Mouse (Mus musculus): ENCODE data around the gene Dusp2. TPM values are rescaled to one million over a fixed set of nuclear protein-coding genes. Genes with fewer than 3 reads are reported as not detected.
"Not testable (repeated sequence)": the region's sequence is repeated elsewhere in the genome, so short reads cannot be mapped to it uniquely, and the experiment has no call there.

The Dusp2 gene
- 5.6 and 5.9 TPM in 2 replicates for polyA plus RNA-seq (2015; fragmentation: Nextera tagmentation; extraction: Ambion mirVana)

GRCm38 (mm10) chr2:127335767-127336496 lies at the start of gene Dusp2:
TSS of gene Dusp2 (plus strand) at chr2:127336159.
- Histone ChIP-seq H3K4me3 (ENCODE audit: low read depth, low read length) (peak within 1 kb of the TSS; percentile 61), H3K27ac (ENCODE audit: low read depth) (peak within 1 kb of the TSS; percentile 67)
- peak; percentile 89 for DNase-seq

GRCm38 (mm10) chr2:127292250-127292649 lies 43.7 kb upstream of the Dusp2 start:
- Histone ChIP-seq H3K27ac (ENCODE audit: low read depth) (no peak overlapping the region), H3K9me3 (ENCODE audit: low read length) (no peaks in the 10 kb centered on the region), H3K27me3 (ENCODE audit: insufficient read depth, low read length) (no peaks in the 10 kb centered on the region), H3K4me1 (ENCODE audit: insufficient read depth) (no peaks in the 10 kb centered on the region), H3K4me3 (ENCODE audit: low read depth, low read length) (no peak overlapping the region), H3K36me3 (replicated peaks; ENCODE audit: insufficient read depth, low read length) (peaks cover 58% of the 10 kb centered on the region), H3K4me2 (ENCODE audit: low read depth, low read length) (no peak overlapping the region), H3K9ac (replicated peaks) (no peak overlapping the region)
- WGBS (ENCODE audit: insufficient replicate concordance) = 81% methylated on average over 4 of the region's 4 CpGs
- no peak for TF ChIP-seq EP300 (IDR thresholded peaks at IDR 0.05; ENCODE audit: low read depth)
- TF ChIP-seq CTCF (IDR thresholded peaks at IDR 0.05; ENCODE audit: low read depth) = no peak
- no peak for DNase-seq
- ATAC-seq = no peak

More at GRCm38 (mm10) chr2:127335767-127336496, at the start of gene Dusp2:
- TF ChIP-seq EP300 (IDR thresholded peaks at IDR 0.05; ENCODE audit: low read depth) (no peak), CTCF (IDR thresholded peaks at IDR 0.05; ENCODE audit: low read depth) (no peak)
- peak; percentile 82 for ATAC-seq
- H3K27me3 ChIP-seq (ENCODE audit: insufficient read depth, low read length) = peaks cover 12% of the 10 kb centered on the region
- peak within 1 kb of the TSS; percentile 63 for H3K9ac ChIP-seq (replicated peaks)
- peaks cover 20% of the 10 kb centered on the region for H3K4me1 ChIP-seq (ENCODE audit: insufficient read depth)
- no peaks in the 10 kb centered on the region; the same call in 1 of the 2 replicates for H3K36me3 ChIP-seq (replicated peaks; ENCODE audit: insufficient read depth, low read length)
- H3K9me3 ChIP-seq (ENCODE audit: low read length) = no peaks in the 10 kb centered on the region
- H3K4me2 ChIP-seq (ENCODE audit: low read depth, low read length) = peak within 1 kb of the TSS; percentile 89
- WGBS (ENCODE audit: insufficient replicate concordance) = 4% methylated on average over 61 of the region's 76 CpGs

DNA sequence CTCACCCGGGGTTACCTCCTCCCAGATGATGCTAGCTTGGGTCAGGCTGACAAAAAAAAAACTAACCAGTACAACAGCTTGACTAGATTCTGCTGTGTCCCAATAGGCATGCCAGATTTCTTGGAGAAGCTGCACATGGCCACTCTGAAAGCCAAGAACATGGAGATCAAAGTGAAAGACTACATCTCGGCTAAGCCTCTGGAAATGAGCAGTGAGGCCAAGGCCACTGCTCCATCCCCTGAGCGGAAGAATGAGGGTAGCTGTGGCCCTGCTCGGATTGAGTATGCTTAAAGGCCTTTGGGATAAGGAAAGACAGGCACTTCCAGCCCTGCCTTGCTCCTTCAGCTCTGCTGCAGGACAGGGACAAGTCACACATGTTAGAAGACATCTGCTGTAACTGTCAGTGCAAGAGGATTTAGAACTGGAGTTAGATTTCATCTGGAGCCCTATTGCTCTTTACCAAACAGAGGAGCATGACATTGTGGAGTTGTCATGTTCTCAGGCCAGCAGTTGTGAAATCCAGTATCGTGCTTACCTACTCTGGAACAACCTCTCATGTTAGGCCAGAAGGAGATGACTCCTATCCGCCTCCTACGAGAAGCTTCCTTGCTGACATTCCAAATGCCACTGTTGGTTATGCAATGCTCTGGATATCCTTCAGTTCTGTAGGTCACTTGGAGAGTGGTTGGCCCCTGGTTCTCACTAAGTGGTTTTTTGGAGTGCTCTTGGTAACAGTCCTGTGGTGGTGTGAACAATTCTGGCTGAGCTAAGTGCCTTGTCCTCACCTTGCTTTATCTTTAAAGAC lies 38.8 kb upstream of the Dusp2 start:
- no peak for TF ChIP-seq CTCF (IDR thresholded peaks at IDR 0.05; ENCODE audit: low read depth)
- no peak for TF ChIP-seq EP300 (IDR thresholded peaks at IDR 0.05; ENCODE audit: low read depth)

DNA sequence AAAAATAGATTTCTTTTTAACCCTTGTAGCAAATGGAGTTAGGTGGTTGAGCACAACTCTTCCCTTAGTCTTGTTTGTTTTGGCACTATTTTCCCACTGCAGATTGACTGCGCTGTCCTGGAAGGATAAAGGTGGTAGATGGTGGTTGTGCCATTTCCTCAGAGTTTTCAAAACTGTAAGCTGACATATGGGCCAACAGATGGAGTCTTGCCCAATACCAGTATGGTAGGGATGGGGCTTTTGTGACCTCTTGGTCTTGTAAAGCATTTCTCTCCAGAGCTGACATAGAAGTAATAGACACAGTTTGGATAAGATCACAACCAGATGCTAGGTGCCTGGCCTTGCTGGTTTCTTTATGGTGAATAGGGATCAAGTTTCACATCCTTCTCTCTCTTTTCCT lies 37.9 kb upstream of the Dusp2 start:
- DNase-seq (no peak), ATAC-seq (no peak)
- Histone ChIP-seq H3K27ac (ENCODE audit: low read depth) (no peak overlapping the region), H3K4me1 (ENCODE audit: insufficient read depth) (0 out of 2 replicates have a peak, but pooled peaks cover 3% of the 10 kb centered on the region), H3K4me3 (ENCODE audit: low read depth, low read length) (no peak overlapping the region), H3K4me2 (ENCODE audit: low read depth, low read length) (no peak overlapping the region), H3K9ac (replicated peaks) (no peak overlapping the region), H3K36me3 (replicated peaks; ENCODE audit: insufficient read depth, low read length) (peaks cover 62% of the 10 kb centered on the region), H3K9me3 (ENCODE audit: low read length) (no peaks in the 10 kb centered on the region), H3K27me3 (ENCODE audit: insufficient read depth, low read length) (no peaks in the 10 kb centered on the region)
- TF ChIP-seq EP300 (IDR thresholded peaks at IDR 0.05; ENCODE audit: low read depth) (no peak), CTCF (IDR thresholded peaks at IDR 0.05; ENCODE audit: low read depth) (no peak)
- WGBS (ENCODE audit: insufficient replicate concordance) = 83% methylated on average over 1 of the region's 1 CpGs

More for the DNA sequence above, 38.8 kb upstream of the Dusp2 start:
- H3K36me3 ChIP-seq (replicated peaks; ENCODE audit: insufficient read depth, low read length) = peaks cover 68% of the 10 kb centered on the region
- 0 out of 2 replicates have a peak, but pooled peaks cover 3% of the 10 kb centered on the region for H3K4me1 ChIP-seq (ENCODE audit: insufficient read depth)
- H3K27ac ChIP-seq (ENCODE audit: low read depth) = no peak overlapping the region
- DNase-seq (no peak), ATAC-seq (no peak)
- no peak overlapping the region for H3K9ac ChIP-seq (replicated peaks)
- H3K4me3 ChIP-seq (ENCODE audit: low read depth, low read length) = no peak overlapping the region
- WGBS (ENCODE audit: insufficient replicate concordance) = 85% methylated on average over 7 of the region's 7 CpGs
- H3K27me3 ChIP-seq (ENCODE audit: insufficient read depth, low read length) = no peaks in the 10 kb centered on the region
- H3K9me3 ChIP-seq (ENCODE audit: low read length) = no peaks in the 10 kb centered on the region
- no peak overlapping the region for H3K4me2 ChIP-seq (ENCODE audit: low read depth, low read length)

DNA sequence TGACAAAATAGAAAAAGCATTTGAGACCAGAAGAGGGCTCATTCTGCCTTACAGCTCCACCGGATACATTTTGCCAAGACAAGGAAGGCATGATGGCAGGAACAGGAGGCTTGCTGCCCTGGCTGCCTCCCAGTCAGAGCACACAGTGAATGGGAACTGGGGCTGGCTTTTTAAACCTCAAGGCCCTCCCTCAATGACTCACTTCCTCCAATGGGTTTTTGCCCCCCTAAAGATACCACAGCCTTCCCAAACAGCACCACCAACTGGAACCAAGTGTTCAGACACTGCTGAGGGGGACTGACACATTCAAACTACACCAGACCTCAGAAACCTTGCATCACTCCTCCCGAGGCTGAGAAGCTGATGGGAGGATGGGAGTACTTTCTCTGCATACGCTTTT lies 35.3 kb upstream of the Dusp2 start:
- Histone ChIP-seq H3K9ac (replicated peaks) (no peak overlapping the region), H3K4me2 (ENCODE audit: low read depth, low read length) (no peak overlapping the region), H3K4me3 (ENCODE audit: low read depth, low read length) (no peak overlapping the region), H3K9me3 (ENCODE audit: low read length) (no peaks in the 10 kb centered on the region), H3K27ac (ENCODE audit: low read depth) (no peak overlapping the region), H3K36me3 (replicated peaks; ENCODE audit: insufficient read depth, low read length) (peaks cover 43% of the 10 kb centered on the region), H3K4me1 (ENCODE audit: insufficient read depth) (0 out of 2 replicates have a peak, but pooled peaks cover 3% of the 10 kb centered on the region), H3K27me3 (ENCODE audit: insufficient read depth, low read length) (no peaks in the 10 kb centered on the region)
- DNase-seq (no peak), ATAC-seq (no peak)
- TF ChIP-seq CTCF (IDR thresholded peaks at IDR 0.05; ENCODE audit: low read depth) (no peak), EP300 (IDR thresholded peaks at IDR 0.05; ENCODE audit: low read depth) (no peak)
- 79% methylated on average over 3 of the region's 3 CpGs for WGBS (ENCODE audit: insufficient replicate concordance)

- Histone ChIP-seq H3K9ac (replicated peaks) (no peak overlapping the region), H3K9me3 (ENCODE audit: low read length) (no peaks in the 10 kb centered on the region), H3K4me3 (ENCODE audit: low read depth, low read length) (no peak overlapping the region), H3K4me2 (ENCODE audit: low read depth, low read length) (no peak overlapping the region), H3K36me3 (replicated peaks; ENCODE audit: insufficient read depth, low read length) (peaks cover 34% of the 10 kb centered on the region), H3K27me3 (ENCODE audit: insufficient read depth, low read length) (no peaks in the 10 kb centered on the region), H3K4me1 (ENCODE audit: insufficient read depth) (0 out of 2 replicates have a peak, but pooled peaks cover 3% of the 10 kb centered on the region), H3K27ac (ENCODE audit: low read depth) (no peak overlapping the region)
- no peak for ATAC-seq
- TF ChIP-seq EP300 (IDR thresholded peaks at IDR 0.05; ENCODE audit: low read depth) (no peak), CTCF (IDR thresholded peaks at IDR 0.05; ENCODE audit: low read depth) (no peak)
- 83% methylated on average over 3 of the region's 3 CpGs for WGBS (ENCODE audit: insufficient replicate concordance)
- DNase-seq = no peak
These were observed 34.1 kb upstream of the Dusp2 start for GRCm38 (mm10) chr2:127301883-127302282.

DNA sequence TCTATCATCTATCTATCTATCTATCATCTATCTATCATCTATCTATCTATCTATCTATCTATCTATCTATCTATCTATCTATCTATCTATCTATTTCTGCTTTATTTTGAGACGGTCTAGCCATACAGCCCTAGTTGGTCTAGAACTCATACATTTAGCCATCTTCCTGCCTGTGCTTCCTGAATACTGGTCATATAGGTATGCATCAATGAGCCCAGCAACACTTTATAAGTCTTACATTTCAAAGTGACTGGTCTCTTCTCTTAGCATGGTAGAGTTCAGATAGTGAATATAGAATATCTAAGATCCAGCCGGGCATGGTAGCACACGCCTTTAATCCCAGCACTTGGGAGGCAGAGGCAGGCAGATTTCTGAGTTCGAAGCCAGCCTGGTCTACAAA lies 31.8 kb upstream of the Dusp2 start:
- peaks cover 11% of the 10 kb centered on the region for H3K36me3 ChIP-seq (replicated peaks; ENCODE audit: insufficient read depth, low read length)
- H3K4me2 ChIP-seq (ENCODE audit: low read depth, low read length); H3K9ac ChIP-seq (replicated peaks); H3K27me3 ChIP-seq (ENCODE audit: insufficient read depth, low read length); H3K27ac ChIP-seq (ENCODE audit: low read depth); ATAC-seq; DNase-seq; H3K9me3 ChIP-seq (ENCODE audit: low read length); H3K4me1 ChIP-seq (ENCODE audit: insufficient read depth); H3K4me3 ChIP-seq (ENCODE audit: low read depth, low read length): not testable (repeated sequence)
- WGBS (ENCODE audit: insufficient replicate concordance) = 77% methylated on average over 4 of the region's 4 CpGs

All from liver, postnatal 0 days (tissue).